Mouse (Mus musculus) G1E (cell line): Measurements from ENCODE around the gene Angpt4. TPM values are rescaled to one million over a fixed set of nuclear protein-coding genes. Genes with fewer than 3 reads are reported as not detected.
A peak's percentile ranks its signal among the peaks of the same experiment; 100 is the strongest.

ENCODE experiments used
- ATAC-seq: 2 replicates; pipeline ENCODE4 v1.8.0; 2016; ENCODE audit warnings: mild to moderate bottlenecking; ENCODE audit not compliant: insufficient number of reproducible peaks, poor library complexity, low FRiP score, severe bottlenecking; ENCODE audit errors: extremely low read depth
- DNase-seq: peaks from one replicate; pipeline ENCODE4 v3.0.0; 2012; ENCODE audit warnings: low spot score
- H3K27me3 ChIP-seq: 2 replicates; pipeline ENCODE4 v1.6.1; 2012; ENCODE audit warnings: mild to moderate bottlenecking, low read length, inconsistent platforms; ENCODE audit not compliant: insufficient read depth
- H3K36me3 ChIP-seq: replicated peaks from 2 replicates; pipeline ENCODE3; 2012; ENCODE audit warnings: mild to moderate bottlenecking, inconsistent platforms
- H3K4me1 ChIP-seq: 2 replicates; pipeline ENCODE4 v1.6.1; 2012; ENCODE audit warnings: low read depth, low read length, inconsistent platforms, mixed read lengths; ENCODE audit not compliant: insufficient read depth
- H3K4me3 ChIP-seq: 2 replicates; pipeline ENCODE4 v1.5.1; 2012; ENCODE audit warnings: low read depth, mild to moderate bottlenecking, inconsistent platforms, low read length, moderate library complexity, mixed read lengths
- H3K9me3 ChIP-seq: replicated peaks from 2 replicates; pipeline ENCODE4 v1.6.1; 2012; ENCODE audit warnings: inconsistent platforms
- CTCF ChIP-seq: IDR thresholded peaks from 2 replicates; pipeline ENCODE4 v1.5.1; 2012; ENCODE audit warnings: low read depth, low read length, inconsistent platforms, mixed read lengths
- GATA1 ChIP-seq: IDR thresholded peaks from 2 replicates; pipeline ENCODE4 v1.6.1; 2012; ENCODE audit warnings: borderline replicate concordance, low read length, inconsistent platforms, mixed read lengths
- GATA2 ChIP-seq: IDR thresholded peaks from 2 replicates; pipeline ENCODE4 v1.6.1; 2012; ENCODE audit warnings: low read depth, low read length, inconsistent platforms, borderline replicate concordance
- POLR2AphosphoS5 ChIP-seq: IDR thresholded peaks from 2 replicates; pipeline ENCODE4 v1.6.1; 2012; ENCODE audit warnings: low read depth, low read length, inconsistent platforms; ENCODE audit not compliant: insufficient replicate concordance
- TAL1 ChIP-seq: conservative IDR thresholded peaks from 2 replicates; pipeline ENCODE4 v1.6.1; 2012; ENCODE audit warnings: low read depth, low read length, inconsistent platforms, mixed read lengths
- polyA plus RNA-seq: library from polyadenylated mRNA; stranded (reverse); fragments of >175 nt; gene quantifications from 2 replicates; pipeline ENCODE4 v1.2.3, GENCODE M21; 2012
- total RNA-seq, 2 experiments: library from RNA; stranded (forward) in 1 of 2; stranded (reverse) in 1 of 2; fragments of 200-1000 nt in 1 of 2; fragments of >200 nt in 1 of 2; fragmentation: Nextera tagmentation in 1 of 2; gene quantifications; 2 replicates each; pipeline ENCODE4 v1.2.3; 2014 to 2017

Angpt4 gene
- total and polyA plus RNA-seq, 3 experiments: not detected

GRCm38 (mm10) chr2:151979470-151980354, 68.7 kb downstream of the Angpt4 start, which contains the start of gene Fam110a:
TSS of gene Fam110a (minus strand) at chr2:151980219.
- H3K36me3 ChIP-seq: peaks cover 40% of the 10 kb centered on the region
- no peaks in the 10 kb centered on the region for H3K9me3 ChIP-seq
- H3K4me1 ChIP-seq: peaks cover 33% of the 10 kb centered on the region
- H3K27me3 ChIP-seq: peaks cover 20% of the 10 kb centered on the region
- peak within 1 kb of the TSS; percentile 95 for H3K4me3 ChIP-seq
- DNase-seq (peak; percentile 98), ATAC-seq (peak; percentile 92)
- TF ChIP-seq GATA2 (no peak), GATA1 (no peak), TAL1 (no peak), POLR2AphosphoS5 (no peak), CTCF (no peak)

- ATAC-seq (no peak), DNase-seq (no peak)
- H3K4me1 ChIP-seq: peaks cover 33% of the 10 kb centered on the region
- H3K4me3 ChIP-seq: peak overlapping the region; percentile 95
- no peaks in the 10 kb centered on the region for H3K9me3 ChIP-seq
- H3K27me3 ChIP-seq: peaks cover 22% of the 10 kb centered on the region
- peaks cover 36% of the 10 kb centered on the region for H3K36me3 ChIP-seq
- TF ChIP-seq GATA1: no peak
- no peak for TF ChIP-seq TAL1
- TF ChIP-seq GATA2: no peak
- no peak for TF ChIP-seq POLR2AphosphoS5
- no peak for TF ChIP-seq CTCF
Measured at GRCm38 (mm10) chr2:151980355-151980693, 69.3 kb downstream of the Angpt4 start.

GRCm38 (mm10) chr2:151981268-151981667, 70.3 kb downstream of the Angpt4 start:
- peaks cover 28% of the 10 kb centered on the region for H3K27me3 ChIP-seq
- DNase-seq (no peak), ATAC-seq (no peak)

GRCm38 (mm10) chr2:151982476-151982875, 71.5 kb downstream of the Angpt4 start:
- no peak for TF ChIP-seq GATA1
- TF ChIP-seq POLR2AphosphoS5: no peak
- TF ChIP-seq CTCF: no peak
- no peak for TF ChIP-seq TAL1
- no peak for TF ChIP-seq GATA2
- ATAC-seq (no peak), DNase-seq (no peak)
- Histone ChIP-seq H3K27me3 (peaks cover 31% of the 10 kb centered on the region), H3K36me3 (peaks cover 15% of the 10 kb centered on the region), H3K4me1 (peaks cover 33% of the 10 kb centered on the region), H3K9me3 (no peaks in the 10 kb centered on the region), H3K4me3 (no peak overlapping the region)

More at GRCm38 (mm10) chr2:151981268-151981667, 70.3 kb downstream of the Angpt4 start:
- Histone ChIP-seq H3K4me1 (peaks cover 33% of the 10 kb centered on the region), H3K4me3 (no peak overlapping the region), H3K9me3 (no peaks in the 10 kb centered on the region), H3K36me3 (peaks cover 27% of the 10 kb centered on the region)
- TF ChIP-seq TAL1: no peak
- TF ChIP-seq GATA2: no peak
- TF ChIP-seq POLR2AphosphoS5: no peak

GRCm38 (mm10) chr2:151984019-151984418, 73.0 kb downstream of the Angpt4 start:
- no peak for TF ChIP-seq GATA1
- TF ChIP-seq POLR2AphosphoS5: no peak
- no peak for TF ChIP-seq GATA2
- no peak for TF ChIP-seq CTCF
- no peak for TF ChIP-seq TAL1
- DNase-seq (no peak), ATAC-seq (no peak)

GRCm38 (mm10) chr2:151985426-151986172, 74.6 kb downstream of the Angpt4 start:
- peaks cover 4% of the 10 kb centered on the region for H3K4me1 ChIP-seq
- H3K4me3 ChIP-seq: no peak overlapping the region
- TF ChIP-seq POLR2AphosphoS5: no peak
- no peak for TF ChIP-seq TAL1
- no peak for TF ChIP-seq GATA1
- TF ChIP-seq CTCF: no peak
- TF ChIP-seq GATA2: no peak
- no peaks in the 10 kb centered on the region for H3K36me3 ChIP-seq
- H3K9me3 ChIP-seq: no peaks in the 10 kb centered on the region
- peaks cover 46% of the 10 kb centered on the region for H3K27me3 ChIP-seq
- no peak for DNase-seq
- ATAC-seq: no peak

More at GRCm38 (mm10) chr2:151984019-151984418, 73.0 kb downstream of the Angpt4 start:
- Histone ChIP-seq H3K36me3 (no peaks in the 10 kb centered on the region), H3K9me3 (no peaks in the 10 kb centered on the region), H3K4me1 (peaks cover 19% of the 10 kb centered on the region), H3K4me3 (no peak overlapping the region), H3K27me3 (peaks cover 43% of the 10 kb centered on the region)
